Mouse (Mus musculus): ENCODE measurements around the gene Eva1b. TPM values are rescaled to one million over a fixed set of nuclear protein-coding genes. Genes with fewer than 3 reads are reported as not detected.

The Eva1b gene
- polyA plus RNA-seq, 2 experiments: 11.9 to 12.0 TPM

DNA sequence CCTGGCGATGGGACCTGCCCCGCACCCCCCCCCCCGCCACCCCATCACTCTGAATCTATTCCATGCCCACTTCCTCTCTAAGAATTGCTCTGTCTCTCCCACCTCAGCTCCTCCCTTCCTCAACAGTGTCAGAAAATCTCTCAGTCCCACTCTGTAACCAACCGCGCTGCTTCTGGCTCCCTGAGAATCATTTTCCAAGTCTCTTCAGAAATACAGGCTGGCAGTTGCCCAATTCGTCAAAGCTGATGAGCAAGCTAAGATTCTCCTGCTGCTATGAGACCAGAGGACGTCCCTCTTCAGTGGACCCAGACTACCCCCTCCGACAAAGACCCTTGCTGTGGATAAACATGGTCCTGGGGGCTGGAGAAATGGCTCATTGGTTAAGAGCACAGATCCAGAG is 11.9 kb downstream of the Eva1b start:
- Histone ChIP-seq H3K4me3 (ENCODE audit: insufficient read depth in 1 of 2, low read depth in 2 of 2, low read length in 2 of 2) (no peak overlapping the region), H3K27ac (no peak overlapping the region), H3K4me1 (replicated peaks; ENCODE audit: control insufficient read depth in 2 of 2, insufficient read depth in 2 of 2, low read length in 1 of 2) (peaks cover 4 to 19% of the 10 kb centered on the region in 2 experiments), H3K9ac (replicated peaks) (no peak overlapping the region), H3K9me3 (ENCODE audit: control insufficient read depth, low read length) (no peaks in the 10 kb centered on the region), H3K4me2 (ENCODE audit: low read depth) (no peak overlapping the region), H3K27me3 (ENCODE audit: control insufficient read depth, insufficient read depth, low read length) (no peaks in the 10 kb centered on the region), H3K36me3 (replicated peaks; ENCODE audit: control insufficient read depth, insufficient read depth, low read depth) (no peaks in the 10 kb centered on the region)
- DNase-seq (ENCODE audit: low read depth in 3 of 3, low spot score in 3 of 3) (no peak), ATAC-seq (ENCODE audit: insufficient read depth) (no peak)
- no peak for TF ChIP-seq CTCF (IDR thresholded peaks at IDR 0.05; ENCODE audit: low read depth)
- no peak for TF ChIP-seq EP300 (IDR thresholded peaks at IDR 0.05; ENCODE audit: low read depth)
- WGBS (ENCODE audit: insufficient replicate concordance): 65% methylated on average over 8 of the region's 8 CpGs

DNA sequence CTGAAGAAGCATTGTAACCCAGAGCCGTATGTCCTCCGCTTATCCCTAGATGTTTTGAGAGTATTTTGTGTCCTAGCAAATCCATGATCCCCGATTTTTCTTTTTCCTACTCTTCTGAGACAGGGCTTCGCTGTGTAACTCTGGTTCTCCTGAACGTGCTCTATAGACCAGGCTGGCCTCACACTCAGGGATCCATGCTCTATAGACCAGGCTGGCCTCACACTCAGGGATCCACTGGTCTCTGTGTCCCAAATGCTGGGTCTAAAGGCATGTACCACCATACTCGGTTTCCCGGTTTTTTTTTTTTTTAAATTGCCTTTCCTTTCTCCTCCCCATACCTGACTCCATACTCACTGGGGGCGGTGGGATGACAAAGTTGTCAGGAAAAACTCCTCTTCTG is 13.4 kb downstream of the Eva1b start:
- TF ChIP-seq EP300 (IDR thresholded peaks at IDR 0.05; ENCODE audit: low read depth) (no peak), CTCF (IDR thresholded peaks at IDR 0.05; ENCODE audit: low read depth) (no peak)
- Histone ChIP-seq H3K4me3 (ENCODE audit: insufficient read depth in 1 of 2, low read depth in 2 of 2, low read length in 2 of 2) (no peak overlapping the region), H3K4me2 (ENCODE audit: low read depth) (no peak overlapping the region), H3K4me1 (replicated peaks; ENCODE audit: control insufficient read depth in 2 of 2, insufficient read depth in 2 of 2, low read length in 1 of 2) (peaks cover 4 to 10% of the 10 kb centered on the region in 2 experiments), H3K9ac (replicated peaks) (no peak overlapping the region), H3K36me3 (replicated peaks; ENCODE audit: control insufficient read depth, insufficient read depth, low read depth) (peaks cover 7% of the 10 kb centered on the region), H3K9me3 (ENCODE audit: control insufficient read depth, low read length) (no peaks in the 10 kb centered on the region), H3K27me3 (ENCODE audit: control insufficient read depth, insufficient read depth, low read length) (no peaks in the 10 kb centered on the region), H3K27ac (no peak overlapping the region)
- 75% methylated on average over 8 of the region's 8 CpGs for WGBS (ENCODE audit: insufficient replicate concordance)
- no peak for DNase-seq (ENCODE audit: low read depth in 3 of 3, low spot score in 3 of 3)
- ATAC-seq (ENCODE audit: insufficient read depth): no peak

DNA sequence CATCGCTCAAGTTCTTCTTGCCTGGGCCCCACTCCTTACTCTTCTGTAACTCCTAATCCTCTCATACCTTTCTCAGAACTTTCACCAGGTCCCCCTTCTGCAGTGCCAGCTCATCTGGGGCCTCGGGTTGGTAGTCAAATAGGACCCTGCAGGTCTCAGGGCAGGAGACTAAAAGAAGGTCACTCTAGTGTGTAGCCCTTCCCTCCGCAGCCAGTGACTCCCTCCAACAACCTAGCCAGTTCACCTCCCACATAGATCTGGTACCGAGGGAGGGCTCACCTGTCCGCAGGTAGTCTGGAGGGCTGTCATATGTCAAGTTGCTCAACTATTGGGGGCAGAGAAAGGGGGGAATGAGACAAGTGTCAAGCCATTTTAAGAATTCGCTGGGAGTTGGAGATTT is 13.9 kb downstream of the Eva1b start:
- peaks cover 4 to 9% of the 10 kb centered on the region in 2 experiments for H3K4me1 ChIP-seq (replicated peaks; ENCODE audit: control insufficient read depth in 2 of 2, insufficient read depth in 2 of 2, low read length in 1 of 2)
- no peaks in the 10 kb centered on the region for H3K9me3 ChIP-seq (ENCODE audit: control insufficient read depth, low read length)
- H3K4me3 ChIP-seq (ENCODE audit: insufficient read depth in 1 of 2, low read depth in 2 of 2, low read length in 2 of 2): no peak overlapping the region
- no peak overlapping the region for H3K27ac ChIP-seq
- WGBS (ENCODE audit: insufficient replicate concordance): 77% methylated on average over 6 of the region's 6 CpGs
- H3K9ac ChIP-seq (replicated peaks): no peak overlapping the region
- ATAC-seq (ENCODE audit: insufficient read depth) (no peak), DNase-seq (ENCODE audit: low read depth in 3 of 3, low spot score in 3 of 3) (no peak)
- H3K27me3 ChIP-seq (ENCODE audit: control insufficient read depth, insufficient read depth, low read length): no peaks in the 10 kb centered on the region
- H3K36me3 ChIP-seq (replicated peaks; ENCODE audit: control insufficient read depth, insufficient read depth, low read depth): peaks cover 11% of the 10 kb centered on the region
- no peak overlapping the region for H3K4me2 ChIP-seq (ENCODE audit: low read depth)
- TF ChIP-seq EP300 (IDR thresholded peaks at IDR 0.05; ENCODE audit: low read depth): no peak

DNA sequence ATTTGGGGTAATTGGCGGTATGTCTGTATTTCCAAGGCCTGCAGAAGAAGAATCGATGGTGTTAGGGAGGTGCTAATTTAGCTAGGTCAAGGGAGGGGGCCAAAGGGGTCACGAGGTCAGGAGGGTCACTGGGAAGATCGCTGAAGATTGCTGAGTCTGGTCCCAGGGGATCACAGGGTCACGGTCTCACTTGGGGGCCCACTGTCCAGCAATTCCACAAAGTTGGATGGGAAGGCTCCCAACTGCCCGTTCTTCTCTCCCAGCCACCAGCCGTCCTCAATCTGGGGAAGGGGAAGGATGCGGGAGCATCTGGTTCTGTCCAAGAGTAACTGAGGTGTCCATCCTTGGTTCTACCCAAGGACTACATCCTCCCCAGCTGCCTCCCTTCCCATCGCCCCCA is 14.4 kb downstream of the Eva1b start:
- Histone ChIP-seq H3K9ac (replicated peaks) (no peak overlapping the region), H3K4me3 (ENCODE audit: insufficient read depth in 1 of 2, low read depth in 2 of 2, low read length in 2 of 2) (no peak overlapping the region), H3K27me3 (ENCODE audit: control insufficient read depth, insufficient read depth, low read length) (no peaks in the 10 kb centered on the region), H3K4me1 (replicated peaks; ENCODE audit: control insufficient read depth in 2 of 2, insufficient read depth in 2 of 2, low read length in 1 of 2) (peaks cover 4 to 9% of the 10 kb centered on the region in 2 experiments), H3K4me2 (ENCODE audit: low read depth) (peak overlapping the region; percentile 82), H3K36me3 (replicated peaks; ENCODE audit: control insufficient read depth, insufficient read depth, low read depth) (peaks cover 17% of the 10 kb centered on the region), H3K27ac (no peak overlapping the region), H3K9me3 (ENCODE audit: control insufficient read depth, low read length) (no peaks in the 10 kb centered on the region)
- DNase-seq (ENCODE audit: low read depth in 3 of 3, low spot score in 3 of 3) (no peak), ATAC-seq (ENCODE audit: insufficient read depth) (no peak)
- no peak for TF ChIP-seq EP300 (IDR thresholded peaks at IDR 0.05; ENCODE audit: low read depth)
- TF ChIP-seq CTCF (IDR thresholded peaks at IDR 0.05; ENCODE audit: low read depth): no peak
- WGBS (ENCODE audit: insufficient replicate concordance): 69% methylated on average over 9 of the region's 9 CpGs

DNA sequence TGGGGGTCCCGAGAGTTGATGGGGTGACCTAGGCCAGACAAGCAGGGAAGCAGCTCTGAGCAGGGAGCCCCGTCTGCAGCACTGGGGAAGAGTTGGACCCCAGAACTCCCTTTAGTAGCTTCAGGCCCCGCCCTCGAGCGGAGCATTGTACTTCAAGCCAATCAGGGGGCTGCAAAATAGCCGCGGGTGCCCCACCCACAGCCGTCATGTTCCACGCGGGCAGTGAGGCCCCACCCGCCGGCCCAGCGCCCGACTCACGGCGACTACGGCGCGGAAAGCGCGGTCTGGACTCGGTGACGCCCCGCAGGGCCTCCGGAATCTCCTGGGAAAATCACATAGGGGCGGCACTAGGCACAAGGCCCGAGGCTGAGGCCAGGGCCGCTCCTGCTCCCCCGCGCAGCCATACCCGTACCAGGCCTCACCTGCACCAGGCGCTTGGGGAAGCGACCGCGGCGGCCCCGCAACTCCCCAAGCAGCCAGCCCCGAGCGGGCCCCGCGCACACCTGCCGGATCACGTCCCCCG is 15.1 kb downstream of the Eva1b start:
- no peaks in the 10 kb centered on the region for H3K27me3 ChIP-seq (ENCODE audit: control insufficient read depth, insufficient read depth, low read length)
- TF ChIP-seq CTCF (IDR thresholded peaks at IDR 0.05; ENCODE audit: low read depth) (no peak), EP300 (IDR thresholded peaks at IDR 0.05; ENCODE audit: low read depth) (no peak)
- peak overlapping the region; percentile 65 for H3K9ac ChIP-seq (replicated peaks)
- ATAC-seq (ENCODE audit: insufficient read depth) (peak; percentile 84), DNase-seq (ENCODE audit: low read depth in 3 of 3, low spot score in 3 of 3) (peak; percentile 61 to 66 (median 64))
- H3K4me1 ChIP-seq (replicated peaks; ENCODE audit: control insufficient read depth in 2 of 2, insufficient read depth in 2 of 2, low read length in 1 of 2): peaks cover 4 to 9% of the 10 kb centered on the region in 2 experiments
- under 1% methylated on average over 44 of the region's 44 CpGs for WGBS (ENCODE audit: insufficient replicate concordance)
- peak overlapping the region; percentile 82 for H3K4me2 ChIP-seq (ENCODE audit: low read depth)
- H3K36me3 ChIP-seq (replicated peaks; ENCODE audit: control insufficient read depth, insufficient read depth, low read depth): peaks cover 20% of the 10 kb centered on the region
- no peaks in the 10 kb centered on the region for H3K9me3 ChIP-seq (ENCODE audit: control insufficient read depth, low read length)
- peak overlapping the region; percentile 45 to 56 for H3K4me3 ChIP-seq (ENCODE audit: insufficient read depth in 1 of 2, low read depth in 2 of 2, low read length in 2 of 2)
- H3K27ac ChIP-seq: no peak overlapping the region
